Mouse (Mus musculus): ENCODE measurements at regions not wholly inside any gene's neighbourhood (a gene's known extent, or its start where the extent isn't known, plus 50 kb on each side); places are given as distances from the start of the nearest gene placed in this dataset.

- TF ChIP-seq POLR2A (IDR thresholded peaks at IDR 0.05; ENCODE audit: control insufficient read depth, low read depth, low read length) (no peak), CTCF (IDR thresholded peaks at IDR 0.05; ENCODE audit: control insufficient read depth, insufficient read depth, insufficient replicate concordance, low read depth, low read length) (no peak)
- H3K27ac ChIP-seq (ENCODE audit: control insufficient read depth, insufficient read depth, low read depth, low read length), result no peak overlapping the region
- no peak overlapping the region for H3K4me3 ChIP-seq (ENCODE audit: control insufficient read depth, low read depth, low read length)
- no peaks in the 10 kb centered on the region for H3K4me1 ChIP-seq (ENCODE audit: control insufficient read depth, insufficient read depth, low read length)
- no peaks in the 10 kb centered on the region for H3K36me3 ChIP-seq (ENCODE audit: control insufficient read depth, insufficient read depth, low read length)
- no peaks in the 10 kb centered on the region for H3K27me3 ChIP-seq (ENCODE audit: control insufficient read depth, insufficient read depth, low read length)
These were observed 82.7 kb downstream of the Lyplal1 start for GRCm38 (mm10) chr1:186034443-186034842.

Measured in testis, adult 2 months (tissue).